Mouse (Mus musculus) heart, embryonic 13.5 days (tissue): ENCODE data around the gene Sh2b1. TPM values are rescaled to one million over a fixed set of nuclear protein-coding genes. Genes with fewer than 3 reads are reported as not detected.

Experiments used
- ATAC-seq: fragments of 200-750 bp; cut with Nextera tagmentation; 2 replicates; pipeline ENCODE4 v1.8.0; 2017; ENCODE audit warnings: moderate TSS enrichment; ENCODE audit not compliant: insufficient number of reproducible peaks, low FRiP score, low TSS enrichment; ENCODE audit errors: extremely low read depth
- H3K27ac ChIP-seq: fragments of 300-500 bp; sonication (generic); replicated peaks from 2 replicates; pipeline ENCODE4 v1.5.1; 2015; ENCODE audit warnings: moderate library complexity, mild to moderate bottlenecking, inconsistent platforms
- H3K27me3 ChIP-seq: fragments of 300-500 bp; sonication (generic); replicated peaks from 2 replicates; pipeline ENCODE4 v1.6.1; 2015; ENCODE audit warnings: mild to moderate bottlenecking, inconsistent platforms
- H3K36me3 ChIP-seq: fragments of 300-500 bp; sonication (generic); 2 replicates; pipeline ENCODE4 v1.6.1; 2015; ENCODE audit warnings: mild to moderate bottlenecking, inconsistent platforms
- H3K4me1 ChIP-seq: fragments of 300-500 bp; sonication (generic); 2 replicates; pipeline ENCODE4 v1.6.1; 2015; ENCODE audit warnings: inconsistent platforms
- H3K4me2 ChIP-seq: fragments of 300-500 bp; sonication (generic); 2 replicates; pipeline ENCODE4 v1.6.1; 2015; ENCODE audit warnings: inconsistent platforms, mild to moderate bottlenecking, moderate library complexity
- H3K4me3 ChIP-seq: fragments of 300-500 bp; sonication (generic); 2 replicates; pipeline ENCODE4 v1.5.1; 2015; ENCODE audit warnings: moderate library complexity, mild to moderate bottlenecking, inconsistent platforms
- H3K9ac ChIP-seq: fragments of 300-500 bp; sonication (generic); 2 replicates; pipeline ENCODE4 v1.6.1; 2015; ENCODE audit warnings: inconsistent platforms, mild to moderate bottlenecking, moderate library complexity
- H3K9me3 ChIP-seq: fragments of 300-500 bp; sonication (generic); 2 replicates; pipeline ENCODE4 v1.6.1; 2016; ENCODE audit warnings: inconsistent platforms
- WGBS: fragments of 180-500 bp; shearing (Covaris S2); methylation state at CpG from one replicate; pipeline ENCODE4 v1.1.7; 2015; ENCODE audit warnings: mixed read lengths; 5-methylcytosine and 5-hydroxymethylcytosine counted together
- polyA plus RNA-seq: library from polyadenylated mRNA; unstranded; fragments of >200 nt; fragmentation: Nextera tagmentation; extraction: Ambion mirVana; gene quantifications from 2 replicates; pipeline ENCODE4 v1.2.1, GENCODE M21; 2015

Sh2b1 gene
- polyA plus RNA-seq, 1 experiment from 2014 or later, result 40.7 TPM

GRCm38 (mm10) chr7:126417045-126417444 is 58.2 kb downstream of the Sh2b1 start:
- Histone ChIP-seq H3K4me2 (no peak overlapping the region), H3K9ac (no peak overlapping the region), H3K27me3 (0 out of 2 replicates have a peak, but pooled peaks cover 6% of the 10 kb centered on the region), H3K36me3 (no peaks in the 10 kb centered on the region), H3K9me3 (no peaks in the 10 kb centered on the region), H3K27ac (no peak overlapping the region), H3K4me1 (no peaks in the 10 kb centered on the region), H3K4me3 (no peak overlapping the region)
- WGBS, result 48% methylated on average over 8 of the region's 8 CpGs
- ATAC-seq, result no peak

Other genes with a start within 250 kb of the Sh2b1 start
- 12.7 and 13.7 TPM in 2 replicates for gene Sbk1, start 202.8 kb downstream of the Sh2b1 start, polyA plus RNA-seq
- 3.0 and 3.1 TPM in 2 replicates for gene Lat, start 105.9 kb downstream of the Sh2b1 start, polyA plus RNA-seq
- 43.7 and 44.9 TPM in 2 replicates for gene Spns1, start 98.0 kb downstream of the Sh2b1 start, polyA plus RNA-seq
- gene Nfatc2ip, start 78.7 kb downstream of the Sh2b1 start, polyA plus RNA-seq, result 1.0 and 1.7 TPM in 2 replicates
- gene Cd19, start 60.5 kb downstream of the Sh2b1 start, polyA plus RNA-seq, result not detected in 2 replicates
- 19.1 and 19.4 TPM in 2 replicates for gene Rabep2, start 46.7 kb downstream of the Sh2b1 start, polyA plus RNA-seq
- gene Atp2a1, start 12.3 kb downstream of the Sh2b1 start, polyA plus RNA-seq, result 1.3 and 2.2 TPM in 2 replicates
- gene Tufm, start 11.9 kb upstream of the Sh2b1 start, polyA plus RNA-seq, result 160 and 181 TPM in 2 replicates
- gene Atxn2l, start 28.0 kb upstream of the Sh2b1 start, polyA plus RNA-seq, result 32.8 and 36.1 TPM in 2 replicates
- 129 and 135 TPM in 2 replicates for gene Eif3c, start 91.0 kb upstream of the Sh2b1 start, polyA plus RNA-seq
- gene Apobr, start 109.5 kb upstream of the Sh2b1 start, polyA plus RNA-seq, result 0.15 and 0.33 TPM in 2 replicates
- gene Cln3, start 110.4 kb upstream of the Sh2b1 start, polyA plus RNA-seq, result 19.4 and 22.1 TPM in 2 replicates
- not detected in 2 replicates for gene Il27, start 119.5 kb upstream of the Sh2b1 start, polyA plus RNA-seq
- gene Nupr1, start 155.4 kb upstream of the Sh2b1 start, polyA plus RNA-seq, result 6.2 and 9.3 TPM in 2 replicates
- gene Sgf29, start 173.9 kb upstream of the Sh2b1 start, polyA plus RNA-seq, result 27.7 and 28.8 TPM in 2 replicates
- 5.8 and 6.2 TPM in 2 replicates for gene Sult1a1, start 201.0 kb upstream of the Sh2b1 start, polyA plus RNA-seq
- gene Bola2, start 220.0 kb upstream of the Sh2b1 start, polyA plus RNA-seq, result 109 and 124 TPM in 2 replicates
- gene Slx1b, start 220.4 kb upstream of the Sh2b1 start, polyA plus RNA-seq, result 6.9 and 7.1 TPM in 2 replicates
- 11.8 and 16.6 TPM in 2 replicates for gene Coro1a, start 232.4 kb upstream of the Sh2b1 start, polyA plus RNA-seq